Mouse (Mus musculus) limb, embryonic 10.5 days (tissue): ENCODE data around the gene Necab3. TPM values are rescaled to one million over a fixed set of nuclear protein-coding genes. Genes with fewer than 3 reads are reported as not detected.

Source experiments
- polyA plus RNA-seq: library from polyadenylated mRNA; unstranded; fragments of >200 nt; fragmentation: Nextera tagmentation; extraction: Ambion mirVana; gene quantifications from 2 replicates; pipeline ENCODE4 v1.2.1, GENCODE M21; 2016

Necab3 gene
- polyA plus RNA-seq, 1 experiment from 2014 or later = 2.0 TPM

Other genes with a start within 250 kb of the Necab3 start
- 15.6 and 20.6 TPM in 2 replicates for gene Cdk5rap1, start 185.9 kb downstream of the Necab3 start, polyA plus RNA-seq
- 2.8 and 3.2 TPM in 2 replicates for gene Snta1, start 150.8 kb downstream of the Necab3 start, polyA plus RNA-seq
- 54.0 and 59.2 TPM in 2 replicates for gene Cbfa2t2, start 122.4 kb downstream of the Necab3 start, polyA plus RNA-seq
- 1.1 and 1.6 TPM in 2 replicates for gene 1700003F12Rik, start 11.8 kb downstream of the Necab3 start, polyA plus RNA-seq
- 0.16 and 0.28 TPM in 2 replicates for gene Actl10, start 7.1 kb downstream of the Necab3 start, polyA plus RNA-seq
- 25.4 and 27.3 TPM in 2 replicates for gene E2f1, start 11.0 kb upstream of the Necab3 start, polyA plus RNA-seq
- 11.4 and 14.5 TPM in 2 replicates for gene Pxmp4, start 44.8 kb upstream of the Necab3 start, polyA plus RNA-seq
- 1.1 TPM in 2 replicates for gene Zfp341, start 54.4 kb upstream of the Necab3 start, polyA plus RNA-seq
- gene 4930519P11Rik, start 54.5 kb upstream of the Necab3 start, polyA plus RNA-seq = 0.34 and 0.64 TPM in 2 replicates
- gene Chmp4b, start 92.8 kb upstream of the Necab3 start, polyA plus RNA-seq = 13.6 and 14.6 TPM in 2 replicates
- not detected in 2 replicates for gene Gm14214, start 211.1 kb upstream of the Necab3 start, polyA plus RNA-seq
- 55.0 and 61.9 TPM in 2 replicates for gene Raly, start 232.2 kb upstream of the Necab3 start, polyA plus RNA-seq
- 32.5 and 45.1 TPM in 2 replicates for gene a, start 232.5 kb upstream of the Necab3 start, polyA plus RNA-seq